Mouse (Mus musculus): ENCODE results near the gene Clic3.

DNA sequence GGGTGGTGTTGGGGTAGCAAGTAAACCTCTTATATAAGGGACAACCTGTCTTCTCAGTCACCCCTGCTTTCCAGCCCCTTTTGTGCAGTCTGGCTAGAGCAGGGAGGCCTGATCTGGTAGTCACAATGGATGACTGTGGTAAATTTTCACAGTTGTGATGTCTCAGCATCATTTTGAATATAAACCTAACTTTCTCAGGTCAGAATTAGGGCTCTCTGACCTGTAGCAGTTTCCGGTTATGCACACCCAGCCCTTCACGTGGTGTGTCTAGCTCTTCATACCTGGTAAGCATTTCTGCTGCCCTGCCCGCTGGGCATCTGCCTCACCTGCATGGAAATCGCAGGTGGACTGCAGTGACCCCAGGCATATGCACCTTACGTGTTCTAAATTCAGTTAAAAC, 29.4 kb upstream of the Clic3 start:
- TF ChIP-seq UBTF (IDR thresholded peaks at IDR 0.05; ENCODE audit: borderline replicate concordance, insufficient read depth, low read depth, low read length) (no peak), MYB (IDR thresholded peaks at IDR 0.05; ENCODE audit: low read depth, low read length) (no peak), ZC3H11A (IDR thresholded peaks at IDR 0.05; ENCODE audit: low read depth, low read length) (no peak), HCFC1 (IDR thresholded peaks at IDR 0.05; ENCODE audit: low read depth, low read length) (no peak), CTCF (IDR thresholded peaks at IDR 0.05 in 2 of 3, conservative IDR thresholded peaks at IDR 0.05 in 1 of 3; ENCODE audit: control insufficient read depth in 1 of 3, insufficient read depth in 1 of 3, low read depth in 2 of 3, low read length in 3 of 3, poor library complexity in 1 of 3, severe bottlenecking in 1 of 3) (no peak), SMC3 (IDR thresholded peaks at IDR 0.05; ENCODE audit: low read depth, low read length) (no peak), RAD21 (IDR thresholded peaks at IDR 0.05; ENCODE audit: low read depth, low read length) (no peak), SIN3A (IDR thresholded peaks at IDR 0.05; ENCODE audit: low read length) (no peak), POLR2A (IDR thresholded peaks at IDR 0.05; ENCODE audit: control insufficient read depth in 1 of 2, insufficient read depth in 1 of 2, low read depth in 1 of 2, low read length in 2 of 2, poor library complexity in 1 of 2) (no peak), EP300 (IDR thresholded peaks at IDR 0.05; ENCODE audit: low read depth in 1 of 2, low read length in 2 of 2) (no peak), KAT2A (conservative IDR thresholded peaks at IDR 0.05; ENCODE audit: low read depth, low read length) (no peak), TBP (IDR thresholded peaks at IDR 0.05; ENCODE audit: low read depth, low read length) (no peak), E2F4 (IDR thresholded peaks at IDR 0.05; ENCODE audit: borderline replicate concordance, low read depth, low read length) (no peak)
